Mouse (Mus musculus) neural tube, embryonic 10.5 days (tissue): ENCODE data around the gene Fgf3.

Experiments used
- DNase-seq: peaks from one replicate; pipeline ENCODE4 v3.0.0-alpha.2; 2017; ENCODE audit warnings: low spot score; ENCODE audit errors: extremely low spot score

Fgf3 gene

DNA sequence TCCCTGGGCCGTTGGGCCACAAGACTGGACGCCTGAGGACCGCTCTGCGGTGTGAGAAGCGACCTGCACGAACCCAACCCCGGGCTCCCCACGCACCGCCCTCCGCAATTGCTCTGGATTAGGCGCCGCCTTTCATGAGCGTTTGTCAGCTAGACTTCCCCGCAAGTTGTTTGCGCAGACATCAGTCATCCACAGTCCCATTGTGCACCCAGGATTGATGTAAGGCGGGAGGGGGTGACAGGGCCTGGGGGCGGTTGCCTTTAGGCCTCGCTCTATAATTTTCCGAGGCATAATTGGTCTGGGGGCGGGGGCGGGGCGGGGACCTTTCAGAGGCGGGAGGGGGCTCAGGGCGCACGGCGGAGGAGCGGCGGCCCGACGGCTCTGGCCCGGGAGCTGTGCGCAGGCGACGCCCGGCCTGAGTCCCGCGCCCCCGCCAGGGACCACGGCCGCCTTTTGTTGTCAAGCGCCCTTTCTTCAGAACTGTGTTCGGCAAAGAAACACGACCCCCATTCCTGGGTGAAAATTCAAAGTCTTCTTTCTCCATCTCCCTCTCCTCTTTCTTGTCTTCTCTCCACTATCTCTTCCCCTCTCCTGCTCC, at the start of gene Fgf3:
TSS of gene Fgf3 (plus strand) at position 193 of the 598 bp plus-strand sequence.
- no peak for DNase-seq

DNA sequence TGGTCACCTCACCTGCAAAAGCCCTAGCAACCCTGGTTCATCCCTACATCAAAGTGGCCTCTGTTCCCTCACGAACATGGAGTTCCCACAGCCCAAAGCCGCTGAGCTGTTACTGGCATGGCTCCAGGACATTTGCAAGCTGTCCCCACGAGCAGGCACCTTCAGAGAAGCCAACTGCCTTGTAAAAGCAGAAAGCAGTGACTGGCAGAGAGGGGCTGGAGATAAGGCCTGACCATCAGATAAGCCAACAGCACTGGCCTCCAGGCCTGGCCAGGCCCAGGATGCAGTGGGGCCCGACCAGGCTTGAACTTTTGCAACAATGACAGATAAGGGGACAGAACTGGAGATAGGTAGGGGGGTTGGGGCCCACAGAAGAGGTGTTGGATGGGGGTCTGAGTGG, 49.3 kb upstream of the Fgf3 start:
- no peak for DNase-seq

DNA sequence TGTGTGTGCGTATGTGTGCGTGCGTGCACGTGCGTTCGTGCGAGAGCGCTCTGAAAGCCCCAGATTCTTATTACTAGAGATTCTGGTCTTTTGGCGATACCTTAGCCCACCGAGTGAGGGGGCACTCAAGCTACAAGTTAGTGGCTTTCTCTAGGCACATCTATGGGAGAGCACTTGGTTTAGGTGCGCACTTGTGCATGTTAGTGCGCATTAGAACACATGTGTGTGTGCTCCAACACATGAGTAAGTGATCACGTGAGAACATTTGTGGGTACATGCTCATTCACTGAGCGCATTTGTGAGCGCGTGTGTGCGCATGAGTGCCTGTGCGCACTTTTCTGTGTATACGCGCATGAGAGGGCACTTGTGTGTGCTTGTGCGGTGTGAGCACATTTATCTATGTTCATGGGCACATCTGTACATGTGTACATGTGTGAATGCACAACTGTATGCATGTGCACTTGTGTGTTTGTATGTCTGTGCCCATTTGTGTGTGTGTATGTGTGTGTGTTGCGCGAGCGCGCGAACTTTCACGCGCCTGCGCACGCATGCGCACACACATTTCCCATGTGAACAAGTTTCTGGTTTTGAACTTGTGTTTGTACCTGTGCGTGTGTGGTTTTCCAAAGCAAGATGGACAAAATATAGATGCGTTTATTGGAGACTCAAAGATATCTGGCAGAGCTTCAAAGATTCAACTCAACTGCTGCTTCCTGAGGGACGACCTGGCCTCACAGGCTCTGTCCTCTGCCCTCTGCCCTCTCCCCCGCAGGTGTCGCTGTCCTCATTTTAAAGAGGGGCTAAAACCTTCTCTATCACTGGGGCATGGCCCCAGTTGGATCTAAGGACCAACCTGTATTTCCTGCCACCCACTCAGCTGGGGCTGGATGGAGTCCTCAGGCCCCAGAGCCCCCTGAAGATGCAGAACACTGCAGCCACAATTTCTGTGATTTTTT, 48.0 kb upstream of the Fgf3 start:
- DNase-seq = peak; percentile 47

GRCm38 (mm10) chr7:144791426-144791825, 46.5 kb upstream of the Fgf3 start:
- no peak for DNase-seq

- no peak for DNase-seq
These were observed 44.6 kb upstream of the Fgf3 start for GRCm38 (mm10) chr7:144793296-144793695.

DNA sequence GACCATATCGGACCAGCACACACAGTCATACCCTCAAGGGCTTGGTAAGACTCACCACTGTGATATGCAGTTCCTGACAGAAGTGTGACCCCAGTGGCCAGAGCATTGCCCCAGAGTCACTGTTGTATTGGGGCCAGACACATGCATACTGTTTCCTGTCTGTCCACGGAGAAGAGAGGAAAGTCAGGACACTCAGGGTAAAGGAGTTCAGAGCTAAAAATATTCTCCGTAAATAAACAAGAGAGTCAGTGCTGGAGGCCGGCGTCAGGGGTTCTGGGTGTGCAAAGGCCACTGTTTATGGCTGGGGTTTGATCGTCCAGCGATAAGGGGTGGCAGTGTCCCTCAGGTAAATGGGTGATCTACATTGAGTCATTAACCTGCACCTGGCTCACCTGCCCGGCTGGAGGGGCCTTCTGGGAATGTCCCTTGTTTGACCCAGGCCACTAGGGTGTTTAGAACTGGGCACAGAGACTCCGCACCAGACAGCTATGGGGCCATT, 41.9 kb upstream of the Fgf3 start:
- DNase-seq = no peak

GRCm38 (mm10) chr7:144796986-144797735, 40.7 kb upstream of the Fgf3 start:
- no peak for DNase-seq

- peak; percentile 47 for DNase-seq
These were observed 39.4 kb upstream of the Fgf3 start for GRCm38 (mm10) chr7:144798471-144798870.

GRCm38 (mm10) chr7:144807036-144807435, 30.8 kb upstream of the Fgf3 start:
- DNase-seq = no peak

- DNase-seq = no peak
These were observed 29.8 kb upstream of the Fgf3 start for GRCm38 (mm10) chr7:144807976-144808577.

- no peak for DNase-seq
These were observed 26.4 kb upstream of the Fgf3 start for GRCm38 (mm10) chr7:144811521-144811920.

- DNase-seq = no peak
These were observed 16.0 kb upstream of the Fgf3 start for GRCm38 (mm10) chr7:144821901-144822300.

DNA sequence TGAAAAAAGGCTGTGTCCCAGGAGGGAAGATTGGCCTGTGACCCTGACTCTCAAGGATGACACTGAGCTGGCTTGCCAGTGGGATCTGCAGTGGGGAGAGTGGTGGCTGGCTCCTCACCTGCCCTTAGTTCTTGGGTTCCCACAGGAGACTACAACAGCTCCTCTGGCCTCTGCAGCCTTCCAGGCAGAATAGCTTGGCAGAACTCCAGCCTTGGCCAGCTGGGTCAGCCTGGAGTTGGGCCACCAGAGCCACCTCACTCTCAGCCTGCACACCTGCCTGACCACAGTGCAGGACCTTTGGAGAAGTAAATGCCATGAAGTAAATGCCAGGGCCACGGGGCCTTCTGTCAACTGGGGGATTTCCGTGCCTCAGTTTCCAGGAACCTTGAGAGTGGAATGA, 13.9 kb upstream of the Fgf3 start:
- no peak for DNase-seq

DNA sequence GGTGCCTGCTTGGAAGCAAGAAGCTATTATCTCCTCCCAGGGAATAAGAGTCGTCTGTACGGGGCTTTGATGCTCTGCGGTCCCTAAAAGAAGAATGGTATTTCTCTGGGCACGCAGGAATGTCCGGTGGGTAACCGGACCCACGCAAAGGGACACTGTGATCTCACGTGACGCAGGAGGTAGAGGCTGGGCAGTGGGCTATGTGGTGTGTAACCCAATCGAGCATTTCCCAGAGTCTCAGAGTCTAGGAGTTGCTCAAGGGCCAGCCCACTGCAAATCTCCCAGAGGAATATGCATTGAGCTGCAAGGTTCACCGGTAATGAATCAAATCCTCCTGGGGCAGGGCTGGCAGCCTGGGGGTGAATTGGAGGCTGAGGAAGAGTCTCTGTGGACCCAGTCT, 9.5 kb upstream of the Fgf3 start:
- DNase-seq = no peak

DNA sequence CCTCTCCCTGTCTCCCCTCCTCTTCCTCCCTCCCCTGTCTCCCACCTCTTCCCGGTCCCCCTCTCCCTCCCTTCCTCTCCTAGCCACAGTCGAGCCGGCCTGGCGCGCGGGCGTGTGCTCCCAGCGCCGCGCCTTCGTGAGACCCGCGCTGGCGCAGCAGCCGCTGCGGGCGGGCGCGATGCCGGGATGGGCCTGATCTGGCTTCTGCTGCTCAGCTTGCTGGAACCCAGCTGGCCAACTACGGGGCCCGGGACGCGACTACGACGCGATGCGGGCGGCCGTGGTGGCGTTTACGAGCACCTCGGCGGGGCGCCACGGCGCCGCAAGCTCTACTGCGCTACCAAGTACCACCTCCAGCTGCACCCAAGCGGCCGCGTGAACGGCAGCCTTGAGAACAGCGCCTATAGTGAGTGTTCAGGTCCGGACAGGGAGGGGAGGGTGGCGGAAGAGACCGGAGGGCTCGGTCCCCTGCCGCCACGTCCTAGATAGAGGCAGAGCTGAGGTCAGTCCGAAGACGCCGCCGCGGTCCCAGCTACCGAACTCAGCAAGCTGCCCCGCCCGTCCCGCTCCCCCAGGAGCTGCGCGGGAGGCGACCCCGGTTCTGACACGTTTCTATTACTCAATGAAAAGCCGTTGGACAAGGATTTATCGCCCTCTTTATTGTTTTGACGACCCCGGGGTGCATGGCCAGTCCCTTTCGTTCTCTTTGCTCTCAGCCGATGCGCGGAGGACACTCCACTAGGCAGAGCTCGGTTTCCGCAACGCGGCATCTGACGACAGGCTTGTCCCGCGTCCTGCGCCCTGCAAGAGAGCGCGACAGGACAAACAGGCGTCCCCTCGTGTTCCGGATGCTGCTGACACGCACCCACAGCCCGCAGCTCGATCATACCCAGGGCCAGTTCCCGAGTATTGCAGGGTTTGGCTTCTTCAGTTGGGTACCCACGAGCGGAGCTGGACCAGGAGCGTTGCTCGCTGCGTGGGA, 930 bp downstream of the Fgf3 start:
- peak; percentile 70 for DNase-seq

DNA sequence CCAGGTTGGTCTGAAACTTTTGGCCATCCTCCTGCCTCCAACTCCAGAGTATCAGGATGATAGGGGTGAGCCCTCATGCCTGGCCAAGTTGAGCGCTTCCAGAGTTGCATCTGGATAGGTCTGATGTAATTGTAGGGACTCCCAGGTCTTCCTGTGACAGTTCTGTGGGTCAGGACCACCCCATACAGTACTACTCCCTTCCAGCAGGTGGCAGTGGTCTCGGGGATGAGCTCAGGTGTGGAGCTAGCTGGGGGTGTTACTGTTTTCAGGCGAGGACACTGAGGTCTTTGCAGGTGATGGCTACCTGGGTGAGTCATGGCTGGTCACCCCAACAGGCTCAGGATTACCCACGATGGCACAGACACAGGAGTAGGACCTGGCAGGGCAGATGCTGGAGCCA, 8.3 kb downstream of the Fgf3 start:
- DNase-seq = peak; percentile 56

DNA sequence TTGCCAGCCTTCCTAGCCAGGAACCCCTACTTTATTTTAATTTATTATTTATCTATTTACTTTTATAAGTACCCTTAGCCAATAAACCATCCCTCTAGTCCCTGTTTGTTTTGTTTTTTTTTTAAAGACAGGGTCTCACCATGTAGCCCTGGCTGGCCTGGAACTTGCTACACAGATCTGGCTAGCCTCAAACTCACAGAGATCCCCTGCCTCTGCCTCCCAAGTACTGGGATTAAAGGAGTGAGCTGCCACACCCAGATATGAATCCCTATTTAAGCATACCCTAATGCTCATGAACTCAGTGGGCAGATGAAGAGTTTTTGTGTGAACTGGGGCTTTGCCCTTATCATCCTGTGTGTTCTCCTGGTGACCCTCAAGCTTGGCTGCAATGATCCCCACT, 9.2 kb downstream of the Fgf3 start, which contains the start of gene Fgf4:
TSS of gene Fgf4 (plus strand) at position 301 of the 400 bp plus-strand sequence.
- DNase-seq = no peak

DNA sequence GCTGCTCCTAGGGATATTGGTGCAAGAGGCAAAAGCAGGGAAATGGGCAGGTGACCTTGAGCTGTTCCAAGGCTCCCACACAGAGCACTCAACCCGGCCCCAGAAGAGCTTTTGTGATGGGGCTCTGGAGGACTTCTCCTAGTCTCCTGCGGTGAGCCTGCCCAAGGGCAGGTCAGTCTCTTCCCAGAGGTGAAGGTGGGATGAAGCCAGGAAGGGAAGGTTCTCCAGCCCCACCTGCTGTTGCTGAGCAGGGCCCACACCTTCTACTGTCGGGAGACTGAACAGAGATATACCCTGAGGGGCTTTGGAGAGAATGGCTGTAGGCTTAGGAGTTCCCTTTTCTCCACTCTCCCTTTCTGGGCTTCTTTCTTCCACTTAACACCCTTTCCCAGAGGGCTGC, 13.4 kb downstream of the Fgf3 start:
- DNase-seq = no peak

- DNase-seq = no peak
These were observed 17.1 kb downstream of the Fgf3 start for GRCm38 (mm10) chr7:144854966-144855365.

DNA sequence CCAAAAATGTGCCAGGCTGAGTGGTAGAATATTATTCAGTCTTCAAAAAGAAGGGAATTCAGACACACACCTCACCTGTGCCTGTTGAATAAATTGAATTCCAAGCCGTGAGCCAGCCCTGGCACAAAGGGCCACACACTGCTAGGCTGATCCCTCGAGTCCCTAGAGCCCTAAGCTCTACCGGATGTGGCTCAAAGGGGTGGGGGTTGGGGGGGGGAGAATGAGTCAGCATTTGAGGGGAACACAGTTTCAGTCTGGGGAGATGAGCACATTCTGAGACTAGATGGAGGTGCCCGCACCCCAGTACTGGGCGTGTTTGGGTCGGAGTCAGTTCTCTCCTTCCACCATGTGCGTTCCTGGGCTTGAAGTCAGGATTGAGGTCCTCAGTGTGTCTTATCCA, 19.3 kb downstream of the Fgf3 start:
- DNase-seq = no peak
